Mouse (Mus musculus): ENCODE results near the gene Ccdc106.

Ccdc106 gene

GRCm38 (mm10) chr7:5080815-5081214 lies 60.5 kb downstream of the Ccdc106 start:
- DNase-seq (ENCODE audit: low read depth, low spot score): no peak

GRCm38 (mm10) chr7:5081241-5081640 lies 60.9 kb downstream of the Ccdc106 start:
- DNase-seq (ENCODE audit: low read depth, low spot score): no peak

- no peak for DNase-seq (ENCODE audit: low read depth, low spot score)
These were observed 61.6 kb downstream of the Ccdc106 start for GRCm38 (mm10) chr7:5081939-5082338.

GRCm38 (mm10) chr7:5083325-5084105 lies 63.2 kb downstream of the Ccdc106 start:
- no peak for DNase-seq (ENCODE audit: low read depth, low spot score)

- no peak for DNase-seq (ENCODE audit: low read depth, low spot score)
These were observed 65.2 kb downstream of the Ccdc106 start for GRCm38 (mm10) chr7:5085512-5085911.

GRCm38 (mm10) chr7:5086921-5087440 lies 66.6 kb downstream of the Ccdc106 start:
- DNase-seq (ENCODE audit: low read depth, low spot score): no peak

GRCm38 (mm10) chr7:5087886-5088285 lies 67.5 kb downstream of the Ccdc106 start:
- DNase-seq (ENCODE audit: low read depth, low spot score): no peak

GRCm38 (mm10) chr7:5089853-5090252 lies 69.5 kb downstream of the Ccdc106 start:
- DNase-seq (ENCODE audit: low read depth, low spot score): no peak

GRCm38 (mm10) chr7:5091008-5091728 lies 70.8 kb downstream of the Ccdc106 start:
- no peak for DNase-seq (ENCODE audit: low read depth, low spot score)

- DNase-seq (ENCODE audit: low read depth, low spot score): no peak
These were observed 72.0 kb downstream of the Ccdc106 start for GRCm38 (mm10) chr7:5092381-5092780.

GRCm38 (mm10) chr7:5092831-5093510 lies 72.6 kb downstream of the Ccdc106 start:
- no peak for DNase-seq (ENCODE audit: low read depth, low spot score)

- no peak for DNase-seq (ENCODE audit: low read depth, low spot score)
These were observed 78.4 kb downstream of the Ccdc106 start for GRCm38 (mm10) chr7:5098769-5099168.

- DNase-seq (ENCODE audit: low read depth, low spot score): no peak
These were observed 79.4 kb downstream of the Ccdc106 start for GRCm38 (mm10) chr7:5099796-5100195.

GRCm38 (mm10) chr7:5101066-5101663 lies 80.8 kb downstream of the Ccdc106 start:
- no peak for DNase-seq (ENCODE audit: low read depth, low spot score)

- DNase-seq (ENCODE audit: low read depth, low spot score): no peak
These were observed 82.2 kb downstream of the Ccdc106 start for GRCm38 (mm10) chr7:5102564-5102963.

- no peak for DNase-seq (ENCODE audit: low read depth, low spot score)
These were observed 87.9 kb downstream of the Ccdc106 start for GRCm38 (mm10) chr7:5108272-5108671.

GRCm38 (mm10) chr7:5109301-5109700 lies 88.9 kb downstream of the Ccdc106 start:
- no peak for DNase-seq (ENCODE audit: low read depth, low spot score)
